Mouse (Mus musculus): ENCODE measurements at regions not wholly inside any gene's neighbourhood (a gene's known extent, or its start where the extent isn't known, plus 50 kb on each side); places are given as distances from the start of the nearest gene placed in this dataset.
"Not testable (repeated sequence)": the region's sequence is repeated elsewhere in the genome, so short reads cannot be mapped to it uniquely, and the experiment has no call there.

GRCm38 (mm10) chr12:92884014-92884413, 1035.1 kb upstream of the Sel1l start:
- not testable (repeated sequence) for DNase-seq (ENCODE audit: low spot score in 2 of 2)

- not testable (repeated sequence) for DNase-seq (ENCODE audit: low spot score in 2 of 2)
These were observed 1034.1 kb upstream of the Sel1l start for GRCm38 (mm10) chr12:92883091-92883490.

- not testable (repeated sequence) for DNase-seq (ENCODE audit: low spot score in 2 of 2)
These were observed 1033.6 kb upstream of the Sel1l start for GRCm38 (mm10) chr12:92882540-92882939.

- DNase-seq (ENCODE audit: low spot score in 2 of 2), result no peak
These were observed 1024.6 kb upstream of the Sel1l start for GRCm38 (mm10) chr12:92873602-92874001.

- no peak for DNase-seq (ENCODE audit: low spot score in 2 of 2)
These were observed 1020.4 kb upstream of the Sel1l start for GRCm38 (mm10) chr12:92869336-92869735.

- DNase-seq (ENCODE audit: low spot score in 2 of 2), result no peak
These were observed 974.3 kb upstream of the Sel1l start for GRCm38 (mm10) chr12:92823090-92823786.

GRCm38 (mm10) chr12:92818610-92819009, 969.7 kb upstream of the Sel1l start:
- no peak for DNase-seq (ENCODE audit: low spot score in 2 of 2)

GRCm38 (mm10) chr12:92801121-92801520, 952.2 kb upstream of the Sel1l start:
- DNase-seq (ENCODE audit: low spot score in 2 of 2), result no peak

GRCm38 (mm10) chr12:92783362-92783761, 934.4 kb upstream of the Sel1l start:
- DNase-seq (ENCODE audit: low spot score in 2 of 2), result no peak

GRCm38 (mm10) chr12:92779695-92780292, 930.8 kb upstream of the Sel1l start:
- no peak for DNase-seq (ENCODE audit: low spot score in 2 of 2)

GRCm38 (mm10) chr12:92775668-92776067, 926.7 kb upstream of the Sel1l start:
- DNase-seq (ENCODE audit: low spot score in 2 of 2), result no peak

GRCm38 (mm10) chr12:92748576-92748975, 899.6 kb upstream of the Sel1l start:
- DNase-seq (ENCODE audit: low spot score in 2 of 2), result no peak

- DNase-seq (ENCODE audit: low spot score in 2 of 2), result no peak
These were observed 891.9 kb upstream of the Sel1l start for GRCm38 (mm10) chr12:92740818-92741217.

GRCm38 (mm10) chr12:92739196-92739595, 890.2 kb upstream of the Sel1l start:
- no peak for DNase-seq (ENCODE audit: low spot score in 2 of 2)

GRCm38 (mm10) chr12:92737623-92738370, 888.8 kb upstream of the Sel1l start:
- no peak for DNase-seq (ENCODE audit: low spot score in 2 of 2)

- no peak for DNase-seq (ENCODE audit: low spot score in 2 of 2)
These were observed 874.1 kb upstream of the Sel1l start for GRCm38 (mm10) chr12:92723022-92723421.

- DNase-seq (ENCODE audit: low spot score in 2 of 2), result no peak
These were observed 864.5 kb upstream of the Sel1l start for GRCm38 (mm10) chr12:92713415-92713814.

GRCm38 (mm10) chr12:92708466-92708865, 859.5 kb upstream of the Sel1l start:
- DNase-seq (ENCODE audit: low spot score in 2 of 2), result no peak

- DNase-seq (ENCODE audit: low spot score in 2 of 2), result no peak
These were observed 854.8 kb upstream of the Sel1l start for GRCm38 (mm10) chr12:92703731-92704130.

GRCm38 (mm10) chr12:92692956-92693355, 844.0 kb upstream of the Sel1l start:
- DNase-seq (ENCODE audit: low spot score in 2 of 2), result no peak

- no peak for DNase-seq (ENCODE audit: low spot score in 2 of 2)
These were observed 823.4 kb upstream of the Sel1l start for GRCm38 (mm10) chr12:92672396-92672795.

- no peak for DNase-seq (ENCODE audit: low spot score in 2 of 2)
These were observed 797.7 kb upstream of the Sel1l start for GRCm38 (mm10) chr12:92646634-92647033.

Measured in spleen, postnatal 14 days (tissue).